Mouse (Mus musculus): ENCODE measurements around the gene Smdt1.
A peak's percentile ranks its signal among the peaks of the same experiment; 100 is the strongest.
"Not testable (repeated sequence)": the region's sequence is repeated elsewhere in the genome, so short reads cannot be mapped to it uniquely, and the experiment has no call there.

The Smdt1 gene

DNA sequence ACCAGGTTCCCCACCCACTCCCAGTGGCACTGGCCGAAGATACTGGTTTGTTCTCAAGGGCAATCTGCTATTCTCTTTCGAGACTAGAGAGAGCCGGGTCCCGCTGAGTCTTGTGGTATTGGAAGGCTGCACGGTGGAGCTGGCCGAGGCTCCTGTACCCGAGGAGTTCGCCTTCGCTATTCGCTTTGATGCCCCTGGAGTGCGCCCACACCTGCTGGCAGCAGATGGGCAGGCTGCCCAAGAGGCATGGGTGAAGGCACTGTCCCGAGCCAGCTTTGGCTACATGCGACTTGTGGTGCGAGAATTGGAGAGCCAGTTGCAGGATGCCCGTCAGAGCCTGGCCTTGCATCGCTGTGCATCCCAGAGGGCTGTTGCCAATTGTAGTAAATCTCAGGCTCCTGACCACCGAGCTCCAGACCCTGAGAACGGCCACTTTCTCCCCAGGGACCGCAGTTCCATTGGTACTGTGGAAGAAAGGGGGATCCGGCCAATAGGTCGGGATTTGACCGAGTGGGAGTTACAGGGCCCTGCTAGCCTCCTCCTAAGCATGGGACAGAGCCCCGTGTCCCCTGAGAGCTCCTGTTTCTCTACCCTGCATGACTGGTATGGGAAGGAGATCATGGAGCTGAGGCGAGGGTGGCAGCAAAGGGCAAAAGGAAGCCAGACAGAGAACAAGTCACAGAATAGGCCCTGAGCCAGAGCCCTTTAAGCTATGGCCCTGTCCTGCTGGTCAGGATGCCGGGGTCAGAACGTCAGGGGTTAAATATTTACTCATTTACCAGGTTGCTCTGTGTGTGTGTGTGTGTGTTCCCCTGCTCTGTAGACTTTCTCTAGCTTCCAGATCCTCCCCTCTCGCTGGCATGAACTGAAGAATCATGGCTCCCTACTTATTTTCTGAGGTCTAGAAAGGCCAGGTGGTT is 4.9 kb downstream of the Smdt1 start:
- no peak for DNase-seq (ENCODE audit: low spot score)

DNA sequence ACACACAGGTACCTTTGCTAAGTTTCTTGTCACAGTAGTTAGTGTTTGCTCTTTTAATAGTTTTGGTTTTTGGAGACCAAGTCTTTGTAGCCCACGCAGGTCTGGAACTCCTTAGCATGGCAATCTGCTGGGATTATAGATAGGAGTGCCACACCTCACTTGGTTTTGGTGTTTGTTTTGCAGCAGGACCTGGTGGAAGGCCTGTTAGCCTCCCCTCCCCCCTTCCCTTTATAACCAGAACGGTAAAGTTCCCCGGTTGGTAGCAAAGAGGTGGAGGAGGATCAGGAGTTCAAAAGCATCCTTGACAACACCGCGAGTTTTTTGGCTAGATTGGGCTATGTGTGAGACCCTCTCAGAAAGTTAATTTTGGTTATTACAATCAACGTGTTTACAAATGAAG is 6.2 kb downstream of the Smdt1 start:
- no peak for DNase-seq (ENCODE audit: low spot score)

DNA sequence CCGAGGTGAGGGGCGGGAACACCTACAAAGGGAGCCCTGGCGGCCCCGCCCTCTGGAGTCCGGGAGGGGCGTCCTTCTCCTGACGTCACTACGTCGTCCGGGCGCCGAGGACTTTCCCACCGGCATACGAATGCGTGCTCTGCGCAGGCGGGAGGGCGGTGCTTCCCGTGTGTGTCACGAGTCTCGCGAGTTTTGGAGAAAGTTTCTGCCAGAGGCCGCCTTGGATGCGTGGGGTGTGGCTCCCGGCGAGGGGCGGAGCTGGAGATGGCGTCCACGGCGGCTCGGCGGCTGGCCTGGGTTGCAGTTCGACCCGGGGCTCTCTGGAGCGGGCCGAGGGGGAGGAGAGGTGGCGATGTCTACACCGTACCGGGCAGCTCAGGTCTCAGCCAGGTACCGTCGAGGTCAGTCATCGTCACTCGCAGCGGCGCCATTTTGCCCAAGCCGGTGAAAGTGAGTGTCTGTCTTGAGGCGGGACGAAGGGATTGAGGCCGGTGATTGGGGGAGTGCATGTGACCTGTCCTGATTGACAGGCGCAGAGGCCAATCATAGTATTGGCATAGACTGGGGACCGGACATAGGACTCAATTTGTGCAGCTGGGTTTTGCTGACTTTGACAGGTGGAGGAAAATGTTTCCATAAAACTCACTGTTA is 7.2 kb downstream of the Smdt1 start:
- DNase-seq (ENCODE audit: low spot score) = peak; percentile 99

DNA sequence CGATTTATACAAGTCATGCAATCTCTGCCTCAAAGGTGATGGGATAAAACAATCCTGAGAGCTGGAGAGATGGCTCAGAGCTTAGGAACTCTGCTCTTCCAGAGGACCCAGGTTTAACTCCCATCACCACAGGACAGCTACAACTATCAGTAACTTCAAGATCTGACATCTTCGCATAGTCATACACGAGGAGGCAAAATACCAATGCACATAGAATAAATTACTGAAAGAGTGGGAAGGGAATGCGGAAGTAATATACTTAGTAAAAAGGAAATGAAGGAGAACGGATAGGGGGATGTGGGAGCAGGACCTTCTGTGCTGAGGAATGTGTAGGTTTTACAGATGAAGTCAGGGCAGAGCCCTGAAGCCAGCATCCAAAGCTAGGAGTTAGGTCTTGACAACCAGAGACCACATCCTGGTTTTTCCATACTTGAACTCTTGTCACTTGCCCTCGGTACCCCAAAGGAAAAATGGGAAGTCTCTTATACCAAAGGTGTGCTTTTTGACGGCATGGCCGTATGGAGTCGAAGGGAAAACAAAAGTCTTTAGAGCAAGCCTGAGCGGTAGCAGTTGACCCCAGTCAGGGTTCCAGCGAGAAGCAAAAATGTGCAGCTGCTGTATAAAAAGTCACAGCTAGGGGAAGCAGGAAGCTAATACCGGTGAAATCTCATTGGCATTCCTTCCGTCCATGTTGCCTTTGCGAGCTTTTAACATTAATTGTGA is 8.0 kb downstream of the Smdt1 start:
- no peak for DNase-seq (ENCODE audit: low spot score)

DNA sequence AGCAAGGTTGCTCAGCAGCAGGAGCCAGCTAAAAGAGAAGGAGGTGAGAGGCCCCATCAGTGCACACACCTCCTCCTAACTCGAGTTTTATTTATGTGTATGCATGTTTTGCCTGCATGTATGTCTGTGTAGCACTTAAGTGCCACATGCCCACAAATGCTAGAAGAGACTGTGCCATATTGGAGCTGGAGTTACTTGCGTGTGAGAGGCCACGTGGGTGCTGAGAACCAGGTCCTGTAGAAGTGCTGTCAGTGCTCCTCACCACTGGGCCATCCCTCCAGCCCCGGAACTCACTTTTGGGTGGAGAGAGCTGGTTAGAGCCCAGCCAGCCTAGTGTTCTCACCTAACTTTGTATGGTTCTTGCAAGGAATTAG is 8.5 kb downstream of the Smdt1 start:
- DNase-seq (ENCODE audit: low spot score) = no peak

DNA sequence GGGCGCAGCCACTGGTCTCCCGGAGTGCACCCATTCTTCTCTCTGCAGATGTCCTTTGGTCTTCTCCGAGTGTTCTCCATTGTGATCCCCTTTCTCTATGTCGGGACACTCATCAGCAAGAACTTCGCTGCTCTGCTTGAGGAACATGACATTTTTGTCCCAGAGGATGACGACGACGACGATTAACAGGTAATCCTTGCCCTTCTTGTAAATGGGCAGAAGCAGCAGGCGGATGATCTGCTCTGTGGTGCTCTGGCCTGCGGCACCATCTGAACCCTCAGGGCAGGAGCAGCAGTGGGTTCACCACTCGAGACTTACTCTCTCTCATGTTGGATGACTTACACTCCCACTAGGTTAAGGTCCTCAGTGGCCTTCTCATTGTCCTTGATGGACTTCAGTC is 9.1 kb downstream of the Smdt1 start:
- DNase-seq (ENCODE audit: low spot score) = no peak

DNA sequence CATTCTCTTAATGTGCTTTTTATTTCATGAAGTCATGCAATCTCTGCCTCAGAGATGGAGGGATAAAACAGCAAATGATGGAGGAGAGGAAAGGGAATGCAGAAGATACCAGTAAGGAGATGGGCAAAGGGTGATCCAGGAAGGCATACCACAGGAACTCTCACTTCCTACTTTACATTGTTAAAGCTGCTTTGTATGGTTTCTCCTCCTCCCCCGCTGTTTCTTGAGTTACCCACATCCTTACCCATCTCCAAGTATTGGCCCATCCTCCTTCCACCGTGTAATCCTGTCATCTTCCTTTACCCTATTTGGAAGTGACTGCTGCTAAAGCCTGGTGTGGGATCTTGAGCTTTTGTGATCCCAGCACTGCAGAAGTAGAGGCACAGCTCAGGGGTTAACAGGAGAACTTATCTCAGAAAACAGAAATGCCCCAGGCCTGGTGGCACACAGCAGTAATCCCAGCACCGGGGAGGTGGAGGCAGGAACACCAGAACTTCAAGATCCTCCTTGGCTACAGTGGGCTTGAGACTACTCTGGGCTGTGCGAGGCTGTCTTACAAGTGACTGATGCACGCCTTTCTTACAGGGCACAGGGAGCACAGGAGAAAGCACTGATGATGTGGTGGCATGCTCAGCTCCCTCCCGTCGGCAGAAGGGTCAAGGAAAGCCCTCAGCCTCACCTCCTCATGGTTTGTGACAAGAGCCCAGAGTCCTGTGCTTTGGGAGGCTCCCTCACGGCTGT is 9.7 kb downstream of the Smdt1 start:
- no peak for DNase-seq (ENCODE audit: low spot score)

DNA sequence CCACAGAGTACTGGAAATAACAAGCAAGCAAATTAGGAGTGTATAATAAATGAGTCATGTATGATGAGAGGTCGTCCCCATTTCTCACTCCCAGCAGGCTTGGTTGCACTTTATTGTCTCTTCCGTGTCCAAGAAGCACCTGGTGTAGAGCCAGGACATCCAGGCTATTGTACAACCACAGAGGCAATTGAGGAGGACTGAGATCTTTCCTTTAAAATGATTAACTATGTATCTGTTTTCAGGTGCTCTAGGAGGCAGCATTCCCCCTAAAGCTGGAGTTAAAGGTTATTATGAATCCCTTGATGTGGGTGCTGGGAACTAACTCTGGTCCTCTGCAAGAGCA is 10.2 kb downstream of the Smdt1 start:
- no peak for DNase-seq (ENCODE audit: low spot score)

DNA sequence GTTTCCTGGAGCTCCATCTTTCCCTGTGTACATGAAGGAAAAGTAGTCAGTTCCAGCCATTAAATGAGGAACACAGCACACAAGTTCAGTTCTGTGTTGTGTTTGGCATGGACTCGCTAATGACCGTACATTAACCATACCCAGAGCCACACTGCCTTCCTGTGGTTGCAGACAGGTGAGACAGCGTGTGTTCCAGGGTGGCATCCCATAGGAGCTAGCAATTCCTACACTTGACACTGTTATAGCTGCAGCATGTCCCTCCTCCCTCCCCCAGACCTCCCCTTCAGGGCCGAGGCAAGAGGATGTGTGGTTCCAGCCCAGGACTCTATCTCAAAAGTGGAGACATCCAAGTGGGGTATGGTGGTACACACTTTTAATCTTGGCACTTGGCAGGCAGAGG is 11.6 kb downstream of the Smdt1 start:
- no peak for DNase-seq (ENCODE audit: low spot score)

DNA sequence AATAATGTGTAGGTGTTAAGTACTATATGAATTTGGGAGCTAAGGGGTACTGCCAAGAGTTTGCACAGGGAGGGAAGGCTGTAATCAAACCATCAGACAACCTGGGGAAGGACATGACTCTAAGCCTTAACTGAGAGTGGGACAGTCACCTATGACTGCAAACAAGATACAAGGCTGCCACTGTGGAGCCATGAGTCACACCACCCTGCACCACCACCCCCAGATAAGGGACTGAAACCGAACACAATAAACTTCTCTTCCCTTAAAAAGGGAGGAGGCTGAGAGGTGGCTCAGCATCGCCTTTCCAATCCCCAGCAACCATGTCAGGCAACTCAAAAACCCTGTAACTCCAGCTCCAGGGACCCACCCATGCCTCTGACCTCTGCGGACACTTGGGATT is 12.7 kb downstream of the Smdt1 start:
- DNase-seq (ENCODE audit: low spot score) = no peak

DNA sequence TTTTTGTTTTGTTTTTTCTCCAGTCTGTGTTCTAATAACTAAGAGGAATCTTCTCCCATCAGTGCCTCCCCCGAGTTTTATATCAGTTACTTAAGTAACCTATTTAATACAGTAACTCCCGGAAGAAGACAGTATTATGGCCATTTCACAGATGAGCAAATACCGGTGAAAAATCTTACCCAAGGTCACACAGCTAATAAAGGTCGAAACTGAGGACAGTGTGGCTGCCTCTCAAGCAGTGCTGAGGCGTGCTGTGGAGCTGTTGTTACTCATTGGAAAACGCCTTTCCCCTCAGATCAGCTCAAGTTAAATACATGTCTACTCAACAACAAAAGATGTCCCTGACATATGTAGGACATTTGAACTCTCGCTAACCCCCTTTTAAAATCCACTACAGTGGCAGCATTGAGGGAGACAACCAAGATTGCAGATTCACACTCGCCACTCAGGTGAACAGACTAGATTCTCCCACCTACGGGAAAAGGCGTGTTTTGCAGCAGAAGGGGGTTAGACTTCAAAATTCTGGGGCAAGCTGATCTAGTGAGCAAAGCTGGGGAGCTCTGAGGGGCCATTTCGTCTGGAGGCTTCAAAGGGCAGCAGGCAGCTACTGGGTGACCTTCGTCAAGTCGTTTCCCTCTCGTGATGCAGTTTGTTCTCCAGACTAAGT is 14.5 kb downstream of the Smdt1 start:
- no peak for DNase-seq (ENCODE audit: low spot score)

DNA sequence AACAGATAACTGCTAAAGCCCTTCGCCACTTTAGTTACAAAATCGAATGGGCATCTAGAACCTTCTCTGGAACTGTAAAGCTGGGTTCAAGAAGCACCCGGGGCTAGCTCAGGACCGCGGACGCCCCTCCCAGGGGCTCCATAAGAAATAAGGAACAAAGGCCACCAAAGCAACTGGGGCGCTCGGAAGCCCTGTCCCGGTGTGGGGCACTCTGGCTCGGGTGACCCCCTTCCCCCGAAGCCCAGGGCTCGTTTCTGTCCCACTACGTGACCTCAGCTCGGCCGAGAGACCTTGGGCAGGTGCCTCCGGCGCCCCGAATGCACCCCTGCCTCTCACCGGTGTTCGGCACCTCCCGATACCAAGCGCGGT is 15.0 kb downstream of the Smdt1 start:
- DNase-seq (ENCODE audit: low spot score) = no peak

DNA sequence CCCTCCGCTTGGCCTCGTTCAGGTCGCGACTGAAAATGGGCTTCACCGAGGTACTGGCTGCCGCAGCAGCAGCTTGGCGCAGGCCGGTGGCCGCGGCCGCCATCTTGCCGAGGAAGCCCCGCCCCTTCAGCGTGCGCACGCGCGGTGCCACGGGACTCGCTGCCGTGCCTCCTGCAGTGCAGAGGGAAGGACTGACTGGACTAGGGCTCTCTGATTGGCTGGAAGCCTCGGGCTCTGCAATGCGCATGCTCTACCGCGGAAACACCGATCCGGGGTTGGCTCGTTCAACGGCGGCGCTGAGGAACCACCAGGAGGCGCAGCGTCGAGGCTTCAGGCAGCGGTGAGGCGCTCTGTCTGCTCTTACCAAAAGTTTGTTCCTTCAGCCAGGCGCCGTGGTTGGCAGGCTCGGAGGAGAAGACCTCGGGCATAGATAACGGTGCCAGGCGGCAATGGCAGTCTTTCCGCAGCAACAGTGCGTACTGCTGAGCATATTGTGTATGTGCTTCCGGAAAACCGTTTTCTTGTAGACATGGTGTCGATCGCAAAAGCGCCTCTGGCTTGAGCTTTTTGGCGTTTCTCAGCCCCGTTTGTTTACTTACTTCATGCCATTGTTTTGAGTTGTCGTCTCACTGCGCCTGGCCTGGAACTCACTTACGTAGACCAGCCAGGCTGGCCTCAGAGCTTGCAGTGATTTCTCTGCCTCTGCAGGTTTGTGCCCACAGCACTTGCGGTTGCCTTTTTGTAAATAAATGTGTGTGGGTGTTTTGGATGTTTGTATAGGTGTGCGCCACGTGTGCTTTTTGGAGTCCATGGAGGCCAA is 15.6 kb downstream of the Smdt1 start, which contains the start of gene Ndufa6:
TSS of gene Ndufa6 (minus strand) at position 197 of the 820 bp plus-strand sequence.
- peak; percentile 99 for DNase-seq (ENCODE audit: low spot score)

DNA sequence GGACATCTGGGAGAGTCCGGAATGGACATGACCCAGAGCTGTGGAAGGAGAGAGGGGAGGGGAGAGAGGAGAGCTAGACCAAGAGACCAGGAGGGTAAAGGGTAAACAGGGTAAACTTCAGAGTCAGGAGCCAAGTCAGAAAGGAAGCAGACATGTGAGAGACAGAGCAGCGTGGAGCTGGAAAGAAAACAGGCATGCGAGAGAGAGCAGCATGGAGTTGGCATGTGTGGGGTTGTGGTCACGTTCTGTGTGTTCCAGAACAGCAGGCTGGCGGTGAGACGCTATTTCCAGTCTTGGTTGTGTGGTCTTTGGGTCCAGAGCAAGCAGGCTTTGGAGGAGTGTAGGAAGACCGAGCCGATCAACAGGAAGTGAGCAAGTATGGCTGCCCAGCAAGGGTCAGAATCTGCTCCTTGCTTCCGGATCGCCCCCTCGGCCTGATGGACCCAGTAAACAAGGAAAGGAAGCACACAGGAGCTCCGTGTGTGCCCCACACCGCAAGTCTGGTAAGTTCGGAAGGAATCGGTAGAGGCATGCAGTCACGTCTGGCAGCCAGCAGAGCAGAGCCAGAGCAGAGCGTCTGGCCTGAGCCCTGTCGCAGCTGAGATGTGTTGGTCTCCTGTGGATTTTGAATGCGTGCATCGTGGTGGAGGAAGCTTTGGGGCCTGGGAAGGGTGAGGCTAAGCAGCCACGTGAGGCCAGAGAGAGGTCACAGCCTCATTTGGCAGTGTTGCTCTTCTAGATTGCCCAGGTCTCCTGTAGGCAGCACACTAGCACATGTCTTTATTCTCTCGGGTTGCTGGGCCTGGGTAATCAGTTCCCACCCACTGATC is 19.9 kb downstream of the Smdt1 start:
- DNase-seq (ENCODE audit: low spot score) = no peak

DNA sequence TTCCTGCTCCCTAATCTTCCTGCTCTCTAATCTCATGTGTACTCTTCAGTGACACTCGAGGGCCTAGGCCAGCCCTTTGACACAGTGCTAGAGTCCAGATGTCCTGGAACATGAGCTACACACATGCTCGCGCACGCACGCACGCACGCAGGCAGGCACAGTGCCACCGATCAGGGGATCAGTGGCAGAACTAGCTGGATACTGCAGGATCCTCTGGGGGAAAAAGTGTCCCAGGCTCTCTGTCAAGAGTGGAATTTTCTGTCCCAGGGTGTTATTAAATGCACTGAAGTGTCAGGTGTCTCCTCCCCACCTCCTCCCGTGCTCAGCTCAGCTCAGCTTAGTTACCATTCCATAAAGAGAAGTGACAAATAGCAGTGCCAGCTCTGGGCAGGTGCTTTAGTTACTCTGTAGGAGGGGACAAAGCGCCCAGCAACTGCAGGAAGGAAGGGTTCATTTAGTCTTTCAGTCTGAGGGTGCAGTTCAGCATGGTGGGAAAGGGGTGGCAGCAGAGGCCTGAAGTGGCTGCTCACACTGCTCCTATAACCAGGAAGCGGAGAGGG is 22.8 kb downstream of the Smdt1 start:
- DNase-seq (ENCODE audit: low spot score) = no peak

DNA sequence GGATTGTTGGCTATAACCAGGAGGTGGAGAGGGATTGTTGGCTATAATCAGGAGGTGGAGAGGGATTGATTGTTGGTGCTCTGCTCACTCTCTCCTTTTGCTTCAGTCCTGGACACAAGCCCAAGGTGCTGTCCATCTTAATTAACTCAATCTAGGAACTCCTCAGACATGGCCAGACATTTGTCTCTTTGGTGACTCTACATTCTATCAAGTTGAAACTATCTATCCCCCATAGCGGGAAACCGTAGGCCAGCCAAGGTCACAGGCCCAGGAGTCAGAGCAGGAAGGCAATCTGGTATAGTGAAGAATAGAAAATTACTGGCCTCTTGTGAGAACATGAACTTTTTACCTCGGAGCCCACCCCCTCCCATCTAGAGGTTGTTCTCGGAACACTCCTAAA is 23.5 kb downstream of the Smdt1 start:
- DNase-seq (ENCODE audit: low spot score) = no peak

DNA sequence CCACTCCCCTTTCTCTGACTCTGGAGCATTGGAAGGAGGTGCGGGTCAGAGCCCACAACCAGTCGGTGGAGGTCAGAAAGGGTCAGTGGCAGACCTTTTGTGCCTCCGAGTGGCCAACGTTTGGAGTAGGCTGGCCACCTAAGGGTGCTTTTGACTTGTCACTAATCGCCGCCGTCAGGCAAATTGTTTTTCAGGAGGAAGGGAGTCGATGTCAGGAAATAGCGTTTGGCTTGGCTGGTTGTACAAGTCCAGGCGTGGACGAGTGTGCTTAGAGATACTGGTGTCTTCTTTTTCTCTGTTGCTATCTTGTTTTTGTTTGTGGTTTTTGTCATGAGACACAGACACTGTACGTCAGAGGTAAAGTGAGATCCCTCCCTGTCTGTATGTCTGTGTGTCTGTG is 25.0 kb downstream of the Smdt1 start:
- not testable (repeated sequence) for DNase-seq (ENCODE audit: low spot score)

DNA sequence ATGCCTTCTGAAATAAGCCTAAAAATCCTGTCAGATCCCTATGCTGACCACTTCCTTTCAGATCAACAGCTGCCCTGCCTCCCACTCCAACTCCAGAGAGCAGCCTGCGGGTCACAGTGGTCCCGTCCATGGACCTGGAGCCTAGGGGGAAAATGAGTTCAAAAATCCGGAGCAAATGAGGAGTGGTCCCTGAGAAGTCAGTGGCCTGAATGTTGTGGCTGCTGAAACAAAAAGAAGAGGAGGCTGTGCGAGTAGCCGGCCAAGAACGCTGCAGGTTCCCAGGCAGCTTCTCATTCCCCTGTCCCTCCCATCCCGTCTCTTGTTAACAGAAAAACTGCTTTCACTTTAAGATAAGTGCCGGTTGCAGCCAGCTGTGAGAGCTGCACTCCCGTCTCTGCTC is 25.8 kb downstream of the Smdt1 start:
- DNase-seq (ENCODE audit: low spot score) = not testable (repeated sequence)

DNA sequence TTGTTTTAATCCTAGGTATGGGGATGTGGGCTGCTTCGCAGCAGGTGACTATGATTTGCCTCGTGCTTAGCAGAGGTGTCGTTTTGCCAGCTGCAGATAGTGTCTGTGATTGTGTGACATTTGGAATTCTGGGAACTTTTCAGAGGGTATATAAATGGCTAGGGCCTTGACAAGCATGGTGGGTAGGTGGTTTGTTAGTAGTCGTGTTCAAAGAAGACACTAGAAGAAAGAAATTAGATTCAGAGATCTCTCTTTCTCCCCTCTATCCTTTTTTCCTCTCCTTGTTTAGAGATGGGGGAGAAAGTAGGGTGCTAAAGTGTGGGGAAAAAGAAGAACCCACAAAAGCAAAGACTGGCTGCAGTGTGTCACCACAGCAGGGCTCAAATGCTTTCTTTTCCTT is 29.4 kb downstream of the Smdt1 start:
- DNase-seq (ENCODE audit: low spot score) = no peak

DNA sequence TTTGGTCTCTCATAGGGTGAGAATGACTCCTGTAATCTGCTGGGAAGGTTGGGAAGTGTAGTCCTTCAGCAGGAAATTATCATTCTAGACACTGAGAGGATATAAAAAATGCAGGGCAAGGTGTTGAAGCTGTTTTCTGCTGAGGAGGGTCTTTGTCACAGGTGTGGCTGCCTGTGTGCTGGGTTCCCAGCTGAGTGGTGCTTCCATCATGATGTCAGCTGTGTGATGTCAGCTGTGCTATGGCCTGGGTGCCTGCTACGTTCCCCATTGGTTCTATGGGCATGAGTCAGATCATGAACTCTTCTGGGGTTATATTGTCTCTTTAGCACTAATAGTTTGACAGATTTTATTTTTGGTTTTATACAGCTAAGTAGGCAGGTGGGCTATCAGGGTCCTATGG is 30.1 kb downstream of the Smdt1 start:
- DNase-seq (ENCODE audit: low spot score) = no peak
